Mouse (Mus musculus) ZHBTc4 (cell line): Measurements from ENCODE around the gene Acrbp.
"Not testable (repeated sequence)": the region's sequence is repeated elsewhere in the genome, so short reads cannot be mapped to it uniquely, and the experiment has no call there.

Experiments
- DNase-seq: peaks from one replicate; pipeline ENCODE4 v3.0.0-alpha.2; 2011; ENCODE audit warnings: low read depth, low spot score

Acrbp gene

GRCm38 (mm10) chr6:125049678-125050077 is at the start of gene Acrbp:
Gene Acrbp, plus strand, starts transcription at chr6:125049689.
- peak; percentile 77 for DNase-seq

GRCm38 (mm10) chr6:125003706-125004105 is 45.8 kb upstream of the Acrbp start:
- DNase-seq: no peak

- no peak for DNase-seq
Observed at GRCm38 (mm10) chr6:125005086-125005485, 44.4 kb upstream of the Acrbp start.

- peak; percentile 14 for DNase-seq
Observed at GRCm38 (mm10) chr6:125008060-125008459, 41.4 kb upstream of the Acrbp start.

GRCm38 (mm10) chr6:125008586-125009128 is 40.8 kb upstream of the Acrbp start:
- peak; percentile 99 for DNase-seq

- no peak for DNase-seq
Observed at GRCm38 (mm10) chr6:125009129-125009180, 40.5 kb upstream of the Acrbp start, which contains the start of gene Zfp384. Gene Zfp384, plus strand, starts transcription at chr6:125009145.

- peak; percentile 87 for DNase-seq
Observed at GRCm38 (mm10) chr6:125009181-125010073, 40.1 kb upstream of the Acrbp start.

- DNase-seq: peak; percentile 59
Observed at GRCm38 (mm10) chr6:125017682-125018081, 31.8 kb upstream of the Acrbp start.

- DNase-seq: peak; percentile 89
Observed at GRCm38 (mm10) chr6:125030532-125030931, 19.0 kb upstream of the Acrbp start.

- DNase-seq: peak; percentile 46
Observed at GRCm38 (mm10) chr6:125031604-125032003, 17.9 kb upstream of the Acrbp start.

- DNase-seq: no peak
Observed at GRCm38 (mm10) chr6:125038666-125039065, 10.8 kb upstream of the Acrbp start.

- no peak for DNase-seq
Observed at GRCm38 (mm10) chr6:125039131-125039530, 10.4 kb upstream of the Acrbp start.

- DNase-seq: peak; percentile 98
Observed at GRCm38 (mm10) chr6:125039533-125040153, 9.8 kb upstream of the Acrbp start, which contains the start of gene Ing4. Gene Ing4, plus strand, starts transcription at chr6:125039760.

- DNase-seq: no peak
Observed at GRCm38 (mm10) chr6:125040221-125040620, 9.3 kb upstream of the Acrbp start.

GRCm38 (mm10) chr6:125041047-125041446 is 8.4 kb upstream of the Acrbp start:
- no peak for DNase-seq

GRCm38 (mm10) chr6:125042081-125042480 is 7.4 kb upstream of the Acrbp start:
- DNase-seq: no peak

- peak; percentile 91 for DNase-seq
Observed at GRCm38 (mm10) chr6:125046691-125047090, 2.8 kb upstream of the Acrbp start.

GRCm38 (mm10) chr6:125051237-125051636 is 1.7 kb downstream of the Acrbp start:
- peak; percentile 83 for DNase-seq

- no peak for DNase-seq
Observed at GRCm38 (mm10) chr6:125061493-125061892, 12.0 kb downstream of the Acrbp start.

- DNase-seq: no peak
Observed at GRCm38 (mm10) chr6:125062511-125062910, 13.0 kb downstream of the Acrbp start.

GRCm38 (mm10) chr6:125063906-125064305 is 14.4 kb downstream of the Acrbp start:
- peak; percentile 91 for DNase-seq

GRCm38 (mm10) chr6:125065223-125065622 is 15.7 kb downstream of the Acrbp start:
- DNase-seq: not testable (repeated sequence)

- peak; percentile 78 for DNase-seq
Observed at GRCm38 (mm10) chr6:125067571-125067995, 18.1 kb downstream of the Acrbp start, which contains the start of gene Lpar5. Gene Lpar5, plus strand, starts transcription at chr6:125067920.
